Mouse (Mus musculus): ENCODE results near the gene Josd2.

The Josd2 gene

DNA sequence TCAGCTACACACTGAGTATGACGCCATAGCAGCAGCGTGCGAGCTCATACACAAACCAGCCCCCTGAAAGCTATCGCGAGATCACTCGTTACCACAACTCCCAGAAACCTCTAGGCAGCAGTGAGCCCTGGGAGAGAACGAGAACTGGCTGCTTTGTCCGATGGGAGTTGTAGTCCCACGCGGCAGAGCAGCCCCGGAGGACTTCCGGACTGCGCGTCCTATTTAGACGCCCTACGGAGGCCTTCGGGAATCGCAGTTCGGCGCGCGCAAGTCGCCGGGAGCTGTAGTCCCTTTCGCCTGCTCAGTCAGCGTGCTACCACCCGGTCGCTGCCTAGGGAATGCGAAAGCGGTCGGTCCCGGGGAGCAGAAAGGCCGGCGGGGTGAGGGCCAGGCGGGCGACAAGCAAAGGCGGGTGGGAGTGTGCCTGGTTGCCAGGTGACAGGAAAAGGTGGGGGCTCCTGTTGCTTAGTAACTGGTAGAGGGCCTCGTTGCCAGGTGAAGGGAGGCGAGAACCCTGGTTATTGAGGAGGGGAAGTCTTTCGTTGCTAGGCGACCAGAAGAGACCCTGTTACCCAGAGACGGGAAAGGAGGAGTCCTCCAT lies at the start of gene Josd2:
TSS of gene Josd2 (plus strand) at position 170 of the 601 bp plus-strand sequence.
- ChIA-PET CTCF (interaction anchor here in 3 of 4 experiments (0.6 to 1.6 kb wide), 10 partner anchors 17 to 485 kb away, joined by 3 to 7 read pairs (median 3); partner anchors contain the start of genes Emc10 (in 1 of the 3) and Fam71e1 (in 1 of the 3)), POLR2A (interaction anchor here in 3 of 4 experiments (0.5 to 4.1 kb wide), 51 partner anchors 17 to 796 kb away, joined by 3 to 52 read pairs (median 4); partner anchors contain the start of genes Emc10 (in 3 of the 3), Fam71e1 (in 3 of the 3), Pold1 (in 2 of the 3) and 1700028J19Rik (in 1 of the 3))

DNA sequence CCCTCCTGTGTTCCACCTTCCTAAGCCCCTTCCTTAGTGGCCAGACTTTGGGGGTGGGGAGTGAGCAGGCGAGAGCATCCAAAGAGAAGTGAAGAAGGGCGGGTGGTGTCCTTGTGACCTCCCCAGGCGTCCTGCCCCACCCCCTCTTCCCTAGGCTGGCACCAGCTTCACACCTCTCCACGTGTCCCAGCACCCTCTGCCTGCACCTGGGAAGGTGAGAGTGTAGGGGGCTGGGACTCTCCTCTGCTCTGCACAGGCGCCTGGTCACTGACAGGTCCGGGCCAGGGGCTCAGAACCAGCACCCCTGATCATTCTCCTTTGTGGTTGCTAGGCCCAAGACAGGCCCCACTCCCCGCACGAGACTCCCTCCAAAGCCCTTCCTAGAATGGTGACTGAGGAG lies 40.1 kb upstream of the Josd2 start:
- ChIA-PET CTCF (interaction anchor here in 3 of 4 experiments (0.6 to 0.8 kb wide), 3 partner anchors 15 to 100 kb away, joined by 3 read pairs; no protein-coding TSS in a partner anchor), POLR2A (interaction anchor here in 3 of 4 experiments (0.7 to 1.3 kb wide), 6 partner anchors 15 to 276 kb away, joined by 3 to 7 read pairs (median 4); no protein-coding TSS in a partner anchor)

DNA sequence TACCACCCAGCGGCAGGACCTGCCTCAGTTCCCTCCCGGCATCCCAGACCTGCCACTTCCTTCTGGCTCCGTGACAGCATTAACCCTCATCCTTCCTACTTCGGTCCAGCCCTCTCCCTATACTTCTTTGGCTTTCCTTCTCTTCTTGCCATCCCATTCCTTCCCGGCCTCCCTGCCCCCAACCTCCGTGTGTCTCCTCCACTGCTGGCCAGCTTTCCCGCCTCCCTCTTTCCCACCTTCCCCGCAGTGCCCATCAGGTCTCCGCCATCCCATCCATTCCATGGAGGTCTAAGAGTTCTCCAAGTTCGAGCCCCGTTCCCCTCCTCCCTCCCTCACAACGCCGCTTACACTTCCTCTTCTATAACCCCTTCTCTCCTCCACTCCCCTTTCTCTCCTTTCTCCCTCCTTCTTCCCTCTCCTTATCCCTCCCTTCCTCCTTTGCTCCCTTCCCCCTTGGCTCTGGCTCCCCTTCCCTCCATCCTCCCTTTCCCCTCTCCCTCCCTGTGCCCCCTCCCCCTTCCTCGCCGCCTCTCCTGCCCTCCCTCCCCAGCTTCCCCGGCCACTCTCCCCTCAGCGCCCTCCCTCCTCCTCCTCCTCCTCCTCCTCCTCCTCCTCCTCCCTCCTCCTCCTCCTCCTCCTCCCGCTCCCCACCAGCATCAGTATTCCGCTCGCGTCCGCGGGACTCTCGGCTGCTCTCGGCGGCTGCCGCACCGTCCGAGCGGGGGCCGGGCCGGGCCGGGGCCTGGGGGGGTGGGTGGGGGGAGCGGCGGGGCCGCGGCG lies 39.4 kb upstream of the Josd2 start:
- POLR2A ChIA-PET = interaction anchor here in 2 of 4 experiments (0.6 to 1.5 kb wide), 5 partner anchors 15 to 275 kb away, joined by 3 to 7 read pairs (median 3); no protein-coding TSS in a partner anchor
- CTCF ChIA-PET = interaction anchor here (0.6 to 1.4 kb wide), 7 partner anchors 14 to 534 kb away, joined by 3 to 12 read pairs (median 3); no protein-coding TSS in a partner anchor

DNA sequence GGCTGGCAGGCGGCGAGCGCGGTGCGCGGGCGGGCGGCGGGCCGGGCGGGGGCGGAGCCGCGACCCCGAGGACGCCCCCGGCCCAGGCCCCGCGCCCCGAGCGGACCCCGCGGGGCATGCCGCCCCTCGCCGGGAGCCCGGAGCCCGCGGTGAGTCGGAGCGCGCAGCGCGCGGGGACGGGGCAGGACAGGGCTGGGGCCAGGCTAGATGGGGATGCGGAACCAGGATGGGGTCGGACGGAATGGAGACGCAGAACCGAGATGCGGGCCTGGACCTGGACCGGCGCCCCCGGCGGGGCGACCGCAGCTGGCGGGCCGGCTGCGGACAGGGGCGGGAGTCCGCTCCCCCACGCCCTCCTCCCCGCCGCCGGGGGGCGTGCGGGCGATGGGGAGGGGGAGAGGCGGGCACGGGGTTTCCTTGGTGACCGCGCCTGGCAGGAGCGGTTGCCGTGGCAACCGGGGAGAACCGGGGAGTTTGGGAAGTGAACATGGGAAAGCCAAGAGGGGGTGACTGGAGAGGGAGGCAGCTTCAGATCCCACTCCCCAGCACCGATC lies 38.7 kb upstream of the Josd2 start, which contains the start of gene Lrrc4b:
TSS of gene Lrrc4b (plus strand) at position 51 of the 554 bp plus-strand sequence.
- ChIA-PET CTCF (interaction anchor here in 3 of 4 experiments (0.6 to 2.1 kb wide), 8 partner anchors 13 to 534 kb away, joined by 3 to 12 read pairs (median 4); no protein-coding TSS in a partner anchor), POLR2A (interaction anchor here in 3 of 4 experiments (0.5 to 2.3 kb wide), 9 partner anchors 17 to 342 kb away, joined by 3 to 10 read pairs (median 4); partner anchors contain the start of genes Emc10 (in 1 of the 3), Fam71e1 (in 1 of the 3) and Josd2 (in 1 of the 3))

DNA sequence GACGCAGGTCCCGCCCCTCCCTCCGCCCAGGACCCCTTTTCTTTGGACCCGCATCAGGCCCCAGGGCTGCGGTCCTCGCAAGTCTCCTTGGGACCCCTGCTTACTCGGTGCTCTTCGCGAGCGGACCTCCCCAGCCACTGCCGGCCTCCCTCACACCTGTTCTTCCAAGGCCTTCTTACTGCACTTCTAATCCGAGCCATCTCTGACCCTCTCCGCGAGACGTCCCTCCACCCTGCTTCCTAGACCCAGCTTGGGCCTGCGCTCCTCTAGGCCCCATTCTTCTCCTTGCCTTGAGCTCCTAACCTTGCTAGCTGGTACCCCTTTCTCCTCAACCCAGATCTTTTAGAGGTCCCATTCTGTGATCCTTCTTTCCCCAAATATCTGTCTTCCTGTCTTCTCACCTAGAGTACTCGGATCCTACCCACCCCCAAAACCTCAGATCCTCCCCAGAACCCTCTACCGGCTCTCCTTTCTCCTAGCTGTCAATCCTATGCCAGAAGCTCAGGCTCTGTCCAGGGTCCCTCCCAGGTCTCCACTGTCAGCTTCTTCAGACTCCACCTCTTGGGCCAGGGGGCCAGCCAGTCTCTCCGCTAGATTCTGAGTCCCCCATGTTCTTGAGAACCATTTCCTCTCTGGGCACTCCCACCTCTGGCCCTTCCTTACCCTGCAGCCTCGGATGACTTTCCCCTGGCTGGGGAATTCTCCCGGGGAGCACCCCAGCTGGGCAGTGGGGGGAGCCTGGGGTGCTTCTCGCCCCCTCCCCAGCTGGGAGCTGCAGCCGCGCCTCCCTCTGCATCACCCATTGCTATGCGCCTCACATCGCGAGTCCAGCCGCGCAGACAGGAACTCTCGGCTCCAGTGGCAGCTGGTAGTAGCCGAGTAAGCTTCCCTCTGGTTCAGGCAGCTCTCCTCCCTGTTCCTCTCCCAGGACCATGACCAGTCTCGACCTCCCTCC lies 38.0 kb upstream of the Josd2 start:
- POLR2A ChIA-PET = interaction anchor here (0.5 to 2.3 kb wide), 19 partner anchors 12 to 341 kb away, joined by 3 to 10 read pairs (median 3); partner anchors contain the start of genes Emc10 (in 2 of the 4), Fam71e1 (in 2 of the 4), Josd2 (in 2 of the 4) and 1700028J19Rik (in 1 of the 4)
- CTCF ChIA-PET = interaction anchor here in 3 of 4 experiments (0.9 to 2.1 kb wide), 9 partner anchors 12 to 167 kb away, joined by 3 to 8 read pairs (median 4); no protein-coding TSS in a partner anchor

DNA sequence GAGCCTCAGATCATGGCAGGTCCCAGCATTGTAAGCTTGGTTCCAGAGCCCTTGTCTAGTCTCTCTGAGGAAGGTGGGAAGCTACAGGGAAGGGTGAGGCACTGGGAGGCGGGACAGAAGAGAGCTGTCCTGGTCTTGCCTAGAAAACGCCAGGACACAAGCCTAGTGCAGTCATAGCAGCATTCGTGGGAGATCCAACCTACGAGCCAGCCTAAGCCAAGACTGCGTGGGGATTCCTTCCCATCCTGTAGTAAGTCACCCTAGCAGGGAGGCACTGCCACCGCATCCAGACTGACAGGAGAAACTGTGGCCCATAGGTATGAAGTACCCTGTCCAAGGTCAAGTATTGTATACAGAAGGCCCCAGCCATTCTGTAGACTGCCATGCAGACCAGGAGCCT lies 35.2 kb upstream of the Josd2 start:
- CTCF ChIA-PET = interaction anchor here in 1 of 4 experiments (1.1 kb wide), 1 partner anchor 81 kb away, joined by 3 read pairs; no protein-coding TSS in a partner anchor
- POLR2A ChIA-PET = interaction anchor here in 2 of 4 experiments (0.7 to 1.6 kb wide), 7 partner anchors 10 to 158 kb away, joined by 3 to 6 read pairs (median 3); partner anchors contain the start of genes Emc10 (in 1 of the 2), Fam71e1 (in 1 of the 2), Kcnc3 (in 1 of the 2) and Syt3 (in 1 of the 2)

DNA sequence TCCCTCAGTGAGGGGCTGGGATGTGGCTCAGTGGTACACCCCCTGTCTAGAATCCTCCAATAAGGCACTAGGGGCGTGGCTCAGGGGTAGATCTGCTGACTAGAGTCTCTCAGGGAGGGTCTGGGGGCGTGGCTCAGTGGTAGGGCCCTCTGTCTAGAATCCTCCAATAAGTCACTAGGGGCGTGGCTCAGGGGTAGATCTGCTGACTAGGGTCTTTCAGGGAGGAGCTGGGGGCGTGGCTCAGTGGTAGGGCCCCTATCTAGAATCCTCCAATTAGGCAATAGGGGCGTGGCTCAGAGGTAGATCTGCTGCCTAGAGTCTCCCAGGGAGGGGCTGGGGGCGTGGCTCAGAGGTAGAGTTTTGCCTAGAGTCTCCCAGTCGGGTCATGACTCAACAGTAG lies 34.4 kb upstream of the Josd2 start:
- CTCF ChIA-PET = interaction anchor here in 3 of 4 experiments (0.5 to 1.9 kb wide), 14 partner anchors 10 to 181 kb away, joined by 3 to 8 read pairs (median 6); partner anchors contain the start of genes Josd2 (in 1 of the 3) and Pold1 (in 1 of the 3)

DNA sequence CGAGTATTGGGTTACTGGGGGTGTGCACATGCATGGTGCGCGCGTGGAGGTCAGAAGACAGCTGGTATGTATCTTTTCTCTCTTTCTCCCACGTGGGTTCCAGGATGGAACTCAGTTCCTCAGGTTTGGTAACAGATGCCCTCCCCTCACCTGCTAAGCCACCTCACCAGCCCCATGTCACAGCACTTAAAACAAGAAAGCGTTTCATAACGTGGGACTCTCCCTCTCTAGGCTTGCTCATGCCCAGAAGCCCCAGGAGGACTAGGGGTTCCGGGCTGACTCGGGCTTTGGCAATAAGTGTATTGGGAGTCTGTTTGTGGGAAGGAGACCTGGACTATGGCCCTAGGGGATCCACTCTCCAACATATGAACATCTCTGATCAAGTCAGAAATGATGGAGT lies 33.7 kb upstream of the Josd2 start:
- ChIA-PET POLR2A (interaction anchor here in 3 of 4 experiments (0.6 to 1.4 kb wide), 25 partner anchors 8 to 1284 kb away, joined by 3 to 14 read pairs (median 4); partner anchors contain the start of genes Josd2 (in 2 of the 3), 1700028J19Rik (in 1 of the 3), 2410002F23Rik (in 1 of the 3) and Aldh16a1 (in 1 of the 3)), CTCF (interaction anchor here in 3 of 4 experiments (0.5 to 1.9 kb wide), 11 partner anchors 11 to 171 kb away, joined by 3 to 8 read pairs (median 5); partner anchors contain the start of genes Josd2 (in 1 of the 3) and Pold1 (in 1 of the 3))

More for the DNA sequence above, 34.4 kb upstream of the Josd2 start:
- POLR2A ChIA-PET = interaction anchor here (0.6 to 1.4 kb wide), 25 partner anchors 9 to 1284 kb away, joined by 3 to 14 read pairs (median 4); partner anchors contain the start of genes Josd2 (in 2 of the 4), 1700028J19Rik (in 1 of the 4), 2410002F23Rik (in 1 of the 4) and Aldh16a1 (in 1 of the 4)

DNA sequence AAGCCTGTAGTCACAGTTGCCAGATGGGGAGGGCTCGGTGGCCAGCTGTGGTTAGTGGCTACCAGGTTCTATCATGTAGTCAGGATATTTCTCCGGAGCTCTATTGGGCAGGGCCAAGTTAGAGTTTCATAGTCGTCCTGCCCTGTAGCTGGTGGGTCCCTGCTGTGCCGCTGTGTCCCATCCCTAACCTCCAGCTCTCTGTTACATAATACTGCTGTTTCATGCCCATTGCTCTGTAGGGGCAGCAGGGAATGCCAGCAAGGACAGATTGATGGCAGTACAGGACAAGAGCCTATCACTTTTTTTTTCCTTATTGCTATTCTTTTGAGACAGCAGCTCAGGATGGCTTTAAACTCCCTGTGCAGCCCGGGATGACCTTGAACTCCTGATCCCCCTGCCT lies 32.0 kb upstream of the Josd2 start:
- CTCF ChIA-PET = interaction anchor here in 1 of 4 experiments (0.6 to 1.1 kb wide), 5 partner anchors 24 to 250 kb away, joined by 3 to 5 read pairs (median 3); no protein-coding TSS in a partner anchor
- POLR2A ChIA-PET = interaction anchor here in 2 of 4 experiments (1.0 to 1.5 kb wide), 2 partner anchors 10 to 61 kb away, joined by 3 to 4 read pairs; partner anchors contain the start of genes Emc10 (in 1 of the 2) and Fam71e1 (in 1 of the 2)

DNA sequence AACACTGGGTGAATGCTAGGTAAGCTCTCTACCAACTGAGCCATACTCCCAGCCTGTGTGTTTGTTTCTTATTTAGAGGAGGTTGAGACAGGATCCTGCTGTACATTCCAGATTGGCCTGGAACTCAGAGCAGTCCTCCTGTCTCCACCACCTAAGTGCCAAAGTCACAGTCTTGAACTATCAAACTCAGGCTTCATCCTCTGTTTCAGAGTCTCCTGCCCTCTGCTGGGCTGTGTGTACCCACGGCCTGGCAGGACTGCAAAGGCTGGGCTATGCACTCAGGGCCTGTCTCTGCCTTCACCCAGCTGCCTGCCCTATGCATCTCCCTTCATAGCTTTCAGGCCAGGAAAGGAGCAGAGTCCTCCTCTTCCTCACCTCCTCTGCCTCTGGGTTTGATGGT lies 31.5 kb upstream of the Josd2 start:
- POLR2A ChIA-PET = interaction anchor here in 2 of 4 experiments (1.0 to 1.5 kb wide), 2 partner anchors 9 to 60 kb away, joined by 3 to 4 read pairs; partner anchors contain the start of genes Emc10 (in 1 of the 2) and Fam71e1 (in 1 of the 2)
- CTCF ChIA-PET = interaction anchor here in 1 of 4 experiments (0.6 to 1.1 kb wide), 3 partner anchors 27 to 214 kb away, joined by 3 to 5 read pairs (median 4); no protein-coding TSS in a partner anchor

DNA sequence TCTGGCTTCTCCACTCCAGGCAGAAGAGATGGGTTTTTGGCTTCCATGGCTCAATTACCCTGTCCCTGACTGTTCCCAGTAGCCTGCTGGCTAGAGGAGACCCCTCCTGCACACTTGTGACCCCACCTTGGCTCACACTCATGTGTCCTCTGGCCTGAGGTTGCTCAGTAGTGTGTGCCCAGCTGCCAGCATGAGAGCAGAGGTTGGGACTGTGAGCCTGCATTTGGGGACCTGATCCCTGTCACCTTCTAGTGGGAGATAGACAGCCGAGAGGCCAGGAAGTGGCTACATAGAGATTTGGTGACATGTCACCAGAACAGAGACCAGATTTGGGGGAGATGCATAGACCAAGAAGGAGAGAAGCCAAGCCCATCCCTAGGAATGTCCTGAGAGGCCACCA lies 30.6 kb upstream of the Josd2 start:
- CTCF ChIA-PET = no interaction called here
- POLR2A ChIA-PET = no interaction called here

DNA sequence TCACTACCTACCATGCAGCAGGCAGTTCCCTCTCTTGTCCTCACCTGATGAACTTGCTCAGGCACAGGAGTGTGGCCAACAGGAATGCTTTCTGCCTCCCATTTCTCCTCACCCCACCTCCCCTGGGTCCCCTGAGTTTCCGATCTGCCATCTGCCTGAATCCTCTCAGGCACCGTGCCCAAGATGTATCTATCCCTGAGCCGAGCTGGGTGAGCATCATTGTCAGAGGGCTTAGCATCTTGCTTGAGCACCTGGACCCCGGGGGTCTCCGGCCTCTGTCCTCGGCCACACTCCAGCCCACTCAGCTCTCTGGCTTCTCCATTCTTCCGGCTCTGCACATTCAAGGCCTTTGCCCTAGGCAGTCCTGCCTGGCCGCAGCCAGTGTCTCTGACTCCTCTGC lies 29.8 kb upstream of the Josd2 start:
- POLR2A ChIA-PET = interaction anchor here in 1 of 4 experiments (1.5 kb wide), 1 partner anchor 29 kb away, joined by 3 read pairs; no protein-coding TSS in a partner anchor
- CTCF ChIA-PET = interaction anchor here in 2 of 4 experiments (0.7 kb wide), 2 partner anchors 50 to 204 kb away, joined by 3 read pairs; no protein-coding TSS in a partner anchor

DNA sequence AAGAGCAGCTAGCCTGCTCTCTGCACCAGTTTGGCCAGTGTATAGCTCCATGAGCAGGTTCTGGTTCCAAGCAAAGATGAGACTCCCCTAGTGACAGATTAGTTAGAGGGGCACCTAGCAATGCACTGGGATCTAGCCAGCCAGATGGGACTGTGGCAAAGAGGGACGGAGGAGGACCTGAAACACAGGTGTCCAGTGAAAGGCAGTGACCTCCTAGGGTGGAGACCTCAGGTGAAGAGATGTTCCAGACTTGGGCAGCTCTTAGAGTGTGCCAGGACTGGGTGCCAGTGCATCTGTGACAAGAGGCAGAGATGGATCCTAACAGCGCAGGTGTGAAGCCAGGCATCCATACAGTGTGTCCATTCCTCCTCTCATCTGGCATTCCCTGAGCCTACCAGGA lies 28.1 kb upstream of the Josd2 start:
- ChIA-PET POLR2A (no interaction called here), CTCF (no interaction called here)

DNA sequence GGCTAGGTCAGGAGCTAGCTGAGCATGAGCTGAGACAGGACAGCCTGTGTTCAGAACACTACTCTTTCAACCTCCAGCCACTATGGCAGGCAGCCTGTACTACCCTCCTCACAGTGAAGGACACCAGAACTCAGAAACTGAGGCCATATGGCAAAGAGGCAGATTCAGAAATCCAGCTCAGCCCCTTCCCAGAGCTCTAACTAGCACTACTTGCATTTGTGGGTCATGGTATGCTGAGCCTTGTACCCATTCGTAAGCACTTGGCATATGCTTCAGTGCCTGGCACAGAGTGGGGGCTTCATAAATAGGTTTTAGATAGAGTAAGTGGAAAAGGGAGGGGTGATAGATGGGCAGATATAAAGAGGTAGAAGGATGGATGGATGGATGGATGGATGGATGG lies 27.3 kb upstream of the Josd2 start:
- ChIA-PET CTCF (no interaction called here), POLR2A (interaction anchor here in 2 of 4 experiments (0.6 to 2.1 kb wide), 2 partner anchors 46 to 246 kb away, joined by 4 to 6 read pairs; no protein-coding TSS in a partner anchor)

DNA sequence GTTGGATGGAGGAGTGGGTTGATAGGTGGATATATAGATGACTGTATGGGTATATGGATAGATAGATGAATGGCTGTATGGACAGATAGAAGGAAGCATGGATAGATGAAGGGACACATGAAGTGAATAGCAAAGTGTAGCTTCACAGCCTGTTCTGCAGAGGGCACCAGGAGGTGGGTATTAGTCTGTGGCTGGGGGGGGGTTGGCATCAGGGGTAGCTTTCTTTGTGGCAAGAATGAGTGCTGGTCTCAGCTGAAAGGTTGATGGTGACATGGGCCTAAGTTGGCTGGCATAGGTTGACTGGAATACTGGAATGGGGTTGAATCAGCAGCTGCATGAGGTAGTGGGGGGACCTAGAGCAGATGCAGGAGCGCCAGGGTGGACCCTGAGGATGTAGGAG lies 26.6 kb upstream of the Josd2 start:
- ChIA-PET POLR2A (interaction anchor here (0.6 to 2.1 kb wide), 7 partner anchors 19 to 216 kb away, joined by 3 to 6 read pairs (median 3); partner anchors contain the start of genes 1700008O03Rik (in 1 of the 4) and Klk1 (in 1 of the 4)), CTCF (interaction anchor here in 1 of 4 experiments (2.0 kb wide), 1 partner anchor 11 kb away, joined by 5 read pairs; no protein-coding TSS in a partner anchor)

All from embryonic stem cell, embryonic (primary cell).